Mouse (Mus musculus) adipocyte (in vitro differentiated cells): ENCODE measurements around the gene Mast1.
A peak's percentile ranks its signal among the peaks of the same experiment; 100 is the strongest.

Experiments used
- DNase-seq: peaks from one replicate; pipeline ENCODE4 v3.0.0-alpha.2; 2016; ENCODE audit warnings: low spot score

The Mast1 gene

DNA sequence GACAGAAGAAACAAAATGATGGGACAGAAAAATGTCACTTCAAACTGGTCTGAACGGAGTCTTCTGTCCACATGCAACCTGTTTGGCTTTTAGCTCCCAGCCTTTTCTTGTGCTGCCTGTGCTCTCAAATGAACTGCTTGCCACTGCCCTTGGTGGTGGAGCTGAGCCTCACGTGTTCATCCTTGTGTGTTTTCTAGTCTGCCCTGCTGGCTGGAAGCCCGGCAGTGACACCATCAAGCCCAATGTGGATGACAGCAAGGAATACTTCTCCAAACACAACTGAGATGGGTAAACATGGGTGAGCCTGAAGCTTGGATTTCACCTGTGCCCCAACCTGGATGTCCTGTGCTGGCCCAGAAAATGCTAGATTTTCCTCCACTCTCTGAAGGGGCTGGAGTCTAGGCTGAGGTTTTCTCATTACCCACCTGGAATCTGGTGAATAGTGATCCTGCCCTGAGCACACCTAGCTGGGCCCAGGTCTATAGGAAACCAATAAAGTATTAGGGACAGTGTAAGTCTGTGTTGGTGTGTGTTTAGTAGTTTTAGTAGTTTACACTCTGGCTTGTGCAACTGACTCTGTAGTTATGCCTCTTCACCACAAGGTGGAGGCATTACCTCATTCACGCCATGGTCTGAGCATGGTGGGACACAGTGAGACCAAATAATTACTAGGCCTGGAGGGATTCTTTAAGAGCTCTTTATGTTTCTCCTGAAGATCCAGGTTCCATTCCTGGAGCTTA, 36.8 kb upstream of the Mast1 start:
- DNase-seq: peak; percentile 94

DNA sequence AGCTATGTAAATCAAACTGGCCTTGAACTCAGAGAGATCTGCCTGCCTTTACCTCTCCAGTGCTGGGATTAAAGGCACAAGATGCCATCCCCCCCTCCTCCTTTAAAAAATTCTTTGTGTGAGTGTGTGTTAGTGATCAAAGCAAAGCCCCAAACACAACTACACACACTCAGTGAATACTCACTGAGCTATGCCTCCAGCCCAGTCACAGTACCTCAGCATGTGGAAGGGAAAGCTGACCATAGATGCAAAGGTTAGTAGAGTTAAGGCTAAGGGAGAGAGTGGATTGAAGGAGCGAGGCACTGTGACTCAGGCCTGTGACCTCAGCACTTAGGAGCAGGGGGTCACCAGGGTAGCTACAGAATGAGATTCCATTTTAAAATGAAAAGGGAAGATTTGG, 35.9 kb upstream of the Mast1 start:
- peak; percentile 78 for DNase-seq

DNA sequence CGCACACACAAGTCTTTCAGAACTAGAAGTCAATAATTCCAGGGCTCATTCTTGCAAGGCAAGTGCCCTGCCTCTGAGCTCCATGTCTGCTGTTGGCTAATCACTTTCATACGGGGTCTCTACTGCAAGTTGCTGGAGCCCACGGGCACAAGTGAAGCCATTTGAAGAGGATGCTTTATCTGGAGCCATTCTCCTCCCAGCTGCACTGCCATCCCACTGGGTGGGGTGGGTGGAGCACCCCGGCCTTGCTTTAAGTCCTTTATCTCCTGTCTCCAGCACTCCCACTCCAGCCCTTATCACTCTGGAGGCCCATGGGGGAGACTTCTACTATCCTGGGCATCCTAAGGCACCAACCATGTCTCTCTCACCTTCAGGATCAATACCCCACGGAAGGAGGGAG, 33.8 kb upstream of the Mast1 start:
- no peak for DNase-seq

DNA sequence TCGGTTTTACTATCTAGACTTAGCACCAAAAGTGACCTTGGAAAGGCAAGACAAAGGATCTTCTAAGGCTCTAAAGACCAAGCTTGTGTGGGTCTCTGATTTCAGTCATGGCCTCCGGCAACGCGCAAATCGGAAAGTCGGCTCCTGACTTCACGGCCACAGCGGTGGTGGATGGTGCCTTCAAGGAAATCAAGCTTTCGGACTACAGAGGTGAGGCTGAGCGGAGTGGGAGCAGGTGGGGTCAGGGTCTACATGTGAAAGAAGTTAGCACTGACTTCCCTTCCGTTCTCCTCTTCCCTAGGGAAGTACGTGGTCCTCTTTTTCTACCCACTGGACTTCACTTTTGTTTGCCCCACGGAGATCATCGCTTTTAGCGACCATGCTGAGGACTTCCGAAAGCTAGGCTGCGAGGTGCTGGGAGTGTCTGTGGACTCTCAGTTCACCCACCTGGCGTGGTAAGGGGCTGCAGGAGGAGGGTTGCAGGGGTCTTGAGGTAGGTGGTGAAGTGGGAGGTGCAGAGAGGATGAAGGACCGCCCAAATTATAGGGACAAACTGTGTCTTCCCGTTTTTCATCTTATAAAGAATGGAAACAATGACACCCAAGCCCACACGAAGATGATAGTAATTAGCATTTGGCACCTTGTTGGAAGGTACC, 33.1 kb upstream of the Mast1 start:
- DNase-seq: no peak

DNA sequence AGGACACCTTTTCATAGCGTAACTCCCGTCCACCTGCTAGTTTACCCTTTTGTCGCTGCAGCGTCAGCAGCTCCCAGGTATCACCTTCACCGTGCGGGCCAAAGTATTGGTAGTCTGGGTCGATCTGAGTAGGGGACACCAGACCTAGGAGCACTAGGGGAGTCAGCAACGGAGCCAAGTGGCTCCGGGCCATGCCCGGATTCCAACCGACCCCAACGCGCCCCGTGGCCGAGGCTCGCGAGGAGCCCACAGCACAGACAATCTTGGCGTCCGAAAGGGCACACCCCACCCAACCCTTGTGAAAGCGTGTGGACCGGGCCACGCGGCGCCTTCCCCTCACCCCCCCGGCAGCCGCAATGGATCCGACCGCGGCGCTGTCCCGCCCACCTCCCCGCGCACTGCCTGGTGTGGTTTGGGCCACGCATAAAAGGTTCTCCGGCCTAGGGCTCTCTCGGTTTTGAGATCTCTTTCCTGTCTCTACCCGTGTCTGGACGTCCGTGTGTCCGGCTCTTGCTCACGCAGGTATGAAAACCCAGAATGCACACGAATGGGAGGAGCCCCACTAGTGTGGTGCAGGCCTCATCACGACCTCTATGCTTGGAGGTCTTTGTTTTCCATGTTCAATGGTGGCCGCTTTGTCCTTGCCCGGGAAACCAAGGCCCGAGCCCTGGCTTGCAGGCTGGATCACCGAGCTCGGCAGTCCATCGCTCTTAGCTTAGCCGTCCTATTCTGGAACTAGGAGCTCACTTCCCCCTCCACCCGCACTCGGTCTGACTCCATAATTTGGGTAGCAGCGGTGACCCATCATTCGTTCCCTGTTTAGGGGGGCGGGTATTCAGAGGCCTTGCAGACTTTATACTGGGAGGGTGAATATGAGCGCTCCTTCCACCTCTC, 32.3 kb upstream of the Mast1 start, which contains the start of the genes Gm49661, Prdx2 and Rnaseh2a:
TSS of gene Gm49661 (minus strand) at position 193 of the 894 bp plus-strand sequence.
TSS of gene Prdx2 (plus strand) at position 347 of the 894 bp plus-strand sequence.
TSS of gene Rnaseh2a (minus strand) at position 527 of the 894 bp plus-strand sequence.
- peak; percentile 82 for DNase-seq

DNA sequence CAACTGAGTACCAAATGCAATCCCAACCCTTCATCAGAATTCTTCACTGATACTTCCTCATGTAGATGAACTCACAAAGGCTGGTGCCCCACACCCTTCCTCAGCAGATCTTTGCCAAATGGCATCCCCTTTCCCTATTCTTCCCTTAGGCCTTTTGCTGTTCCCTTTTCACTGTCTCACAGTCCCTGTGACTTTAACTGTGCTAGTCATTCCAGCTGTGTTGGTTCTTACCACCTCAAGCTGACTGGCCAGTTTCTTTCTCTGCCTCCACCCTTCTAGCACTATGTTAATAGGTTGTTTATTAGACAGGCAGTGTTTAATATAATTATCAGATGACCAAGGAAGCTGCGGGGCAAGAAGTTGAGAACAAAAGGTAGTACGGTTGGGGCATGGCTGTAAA, 31.5 kb upstream of the Mast1 start:
- DNase-seq: peak; percentile 59

DNA sequence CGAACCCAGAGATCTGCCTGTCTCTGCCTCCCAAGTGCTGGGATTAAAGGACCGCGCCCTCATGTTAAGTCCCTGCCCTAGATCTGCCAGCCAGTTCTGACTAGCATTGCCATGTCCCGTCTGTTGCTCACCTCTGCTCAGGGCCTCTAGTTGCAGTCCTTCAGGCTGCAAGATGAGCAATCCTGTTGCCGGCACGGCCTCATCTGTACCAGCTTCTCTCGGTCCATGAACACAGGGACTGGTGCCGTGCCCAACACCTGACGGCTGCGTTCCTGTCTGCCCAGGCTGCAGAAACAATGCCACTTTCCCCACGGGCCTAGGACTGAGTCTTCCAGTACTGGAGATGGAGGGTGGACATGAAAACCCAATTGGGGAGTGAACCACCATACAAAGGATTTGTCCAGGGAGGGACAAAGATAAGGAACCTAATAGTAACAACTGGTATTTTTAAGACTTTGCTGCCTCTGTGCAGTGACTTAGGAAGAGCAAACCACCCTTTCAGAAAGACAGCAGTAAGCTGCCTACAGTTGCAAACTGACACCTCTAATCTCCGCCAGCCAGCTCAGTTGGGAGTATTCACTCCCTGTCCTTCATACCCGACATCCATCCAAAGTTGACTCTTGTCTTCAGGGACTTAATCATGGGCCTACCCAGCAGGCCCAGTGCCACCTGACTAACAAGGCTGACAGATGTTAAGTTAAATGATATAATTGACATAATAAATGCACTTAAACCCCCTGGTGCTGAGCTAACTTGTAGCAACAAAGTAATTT, 30.6 kb upstream of the Mast1 start:
- no peak for DNase-seq

DNA sequence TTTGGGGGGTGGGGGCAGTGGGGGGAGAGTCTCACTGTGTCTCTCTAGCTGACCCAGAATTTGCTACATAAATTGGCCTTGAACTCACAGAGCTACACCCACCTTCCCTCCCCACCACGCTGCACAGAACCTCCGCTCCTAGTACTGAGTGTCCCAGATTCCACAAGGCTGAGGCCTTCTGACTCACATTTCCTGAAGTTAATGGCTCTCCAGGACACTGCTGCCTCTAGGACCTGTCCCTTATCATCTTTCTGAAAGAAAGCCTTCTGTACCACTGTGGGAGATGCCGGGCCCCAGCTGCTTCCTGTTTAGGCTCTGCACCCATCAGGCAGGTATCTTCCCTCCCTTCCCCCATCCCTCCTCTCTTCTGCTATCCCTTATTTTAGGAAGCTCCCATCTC, 29.4 kb upstream of the Mast1 start:
- no peak for DNase-seq

DNA sequence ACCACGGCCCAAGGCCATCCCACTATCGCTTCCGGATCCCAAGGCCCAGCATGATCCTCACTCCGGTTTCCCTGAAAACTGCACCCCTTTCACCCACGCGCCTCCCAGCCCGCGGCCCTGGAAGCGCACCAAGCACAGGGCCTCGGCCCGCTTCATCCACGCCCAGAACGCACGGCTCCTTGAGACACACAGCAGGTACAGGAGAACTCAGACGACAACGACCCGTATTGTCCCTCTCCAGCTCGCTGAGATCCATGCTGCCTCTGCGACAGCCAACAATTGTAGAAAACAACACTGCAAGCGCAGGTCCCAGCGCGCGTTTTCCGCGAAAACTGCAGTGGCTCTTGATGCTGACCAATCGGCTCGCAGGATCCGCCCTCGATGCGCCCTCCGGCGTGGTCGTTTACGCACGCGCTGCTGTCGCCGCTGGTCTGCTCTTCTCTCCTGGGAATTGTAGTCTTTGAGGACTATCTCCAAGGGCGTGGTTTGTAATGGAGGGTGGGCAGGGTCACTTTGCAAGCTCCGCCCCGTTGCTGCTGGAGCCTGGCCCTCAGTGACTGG, 28.7 kb upstream of the Mast1 start:
- peak; percentile 97 for DNase-seq

DNA sequence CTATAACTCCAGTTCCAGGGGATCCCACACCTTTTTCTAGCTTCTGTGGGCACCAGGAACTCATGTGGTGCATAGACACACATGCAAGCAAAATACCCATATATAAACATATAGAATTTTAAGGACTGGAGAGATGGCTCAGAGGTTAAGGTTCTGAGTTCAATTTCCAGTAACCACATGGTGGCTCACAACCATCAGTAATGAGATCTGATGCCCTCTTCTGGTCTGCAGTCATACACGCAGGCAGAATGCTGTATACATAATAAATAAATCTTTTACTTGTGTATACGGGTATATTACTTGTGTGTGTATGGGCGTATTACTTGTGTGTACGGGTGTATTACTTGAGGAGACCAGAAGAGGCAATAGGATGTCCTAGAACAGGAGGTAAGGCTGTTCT, 26.8 kb upstream of the Mast1 start:
- no peak for DNase-seq

DNA sequence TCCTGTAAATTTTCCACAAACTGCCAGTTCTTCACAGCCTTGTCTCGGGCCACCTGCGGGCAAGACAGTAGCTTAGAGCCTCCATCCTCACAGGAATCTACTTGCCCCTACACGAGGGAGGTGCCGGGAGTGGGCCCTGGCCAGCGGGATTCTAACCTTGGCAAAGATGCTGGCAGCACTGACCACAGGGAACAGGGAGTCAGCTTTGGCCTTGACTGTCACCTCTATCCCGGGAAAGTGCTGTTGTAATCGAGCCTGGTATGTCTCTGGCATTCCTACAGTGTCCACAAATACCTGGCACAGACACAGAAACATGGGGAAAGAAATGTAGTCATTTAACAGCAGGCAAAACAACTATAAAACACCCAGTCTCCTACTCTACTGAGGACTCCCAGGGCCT, 22.7 kb upstream of the Mast1 start:
- DNase-seq: peak; percentile 96

DNA sequence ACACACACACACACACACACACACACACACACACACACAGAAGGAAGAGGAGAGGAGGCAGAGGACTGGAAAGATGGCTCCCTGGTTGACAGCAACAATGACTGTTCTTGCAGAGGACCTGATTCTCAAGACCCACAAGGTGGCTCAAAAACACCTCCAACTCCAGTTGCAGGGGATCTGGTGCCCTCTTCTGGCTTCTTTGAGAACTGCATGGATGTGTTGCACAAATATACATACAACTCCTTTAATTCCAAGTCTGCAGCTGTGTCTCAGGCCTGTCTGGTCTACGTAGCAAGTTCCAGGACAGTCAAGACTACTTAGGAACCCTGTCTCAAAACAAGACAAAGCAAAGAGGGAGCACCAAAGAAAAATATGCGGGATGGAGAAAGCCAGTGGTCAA, 19.6 kb upstream of the Mast1 start:
- DNase-seq: peak; percentile 78

DNA sequence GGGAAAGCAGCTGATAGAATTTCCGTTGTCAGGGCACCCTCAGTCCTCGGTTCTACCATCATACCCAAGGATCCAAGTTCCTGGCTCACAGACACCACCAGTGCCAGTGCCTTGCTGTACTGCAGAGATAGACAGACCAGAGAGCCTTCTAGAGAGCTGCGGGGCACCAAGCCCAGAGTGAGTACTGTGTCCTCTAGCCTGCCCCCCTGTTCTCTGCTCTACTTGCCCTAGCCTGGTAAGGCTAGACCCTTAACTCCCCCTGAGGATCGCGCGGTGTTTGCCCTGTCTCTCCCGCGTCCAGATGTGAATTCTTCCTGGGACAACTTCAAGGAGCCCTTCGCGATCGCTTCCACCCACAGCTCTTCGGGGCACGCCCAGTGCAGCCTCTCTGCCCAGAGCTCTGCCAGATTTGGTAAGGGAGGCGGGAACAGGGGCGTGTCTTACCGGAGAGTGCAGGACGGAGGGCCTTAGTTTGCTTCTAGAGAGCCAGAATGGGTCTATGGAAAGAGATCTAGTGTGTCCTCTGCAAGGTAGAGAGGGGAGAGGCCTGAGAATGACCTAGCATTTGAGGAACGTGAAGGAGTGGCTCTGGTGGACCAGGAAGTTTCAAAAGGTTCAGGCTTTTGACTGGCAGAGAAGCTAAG, 15.6 kb upstream of the Mast1 start:
- DNase-seq: no peak

DNA sequence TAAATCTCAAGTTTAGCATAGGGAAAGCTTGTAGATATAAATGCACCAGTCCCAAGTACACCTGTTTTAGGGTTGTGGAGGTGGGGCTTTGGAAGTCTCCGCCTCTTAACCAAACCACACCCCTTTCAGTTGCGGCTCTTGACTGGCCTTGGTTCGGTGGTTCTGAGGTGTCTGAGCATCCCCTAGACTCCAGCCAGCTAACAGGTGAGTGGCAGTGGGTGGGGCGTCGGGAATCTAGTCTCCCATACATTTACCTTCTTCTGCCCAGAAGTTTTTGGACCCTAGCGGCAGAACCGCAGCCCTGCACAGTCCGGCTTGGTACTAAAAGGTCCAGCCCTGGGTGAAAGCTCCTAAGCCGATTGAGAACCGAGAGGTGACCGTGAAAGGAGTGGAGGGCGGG, 12.6 kb upstream of the Mast1 start:
- DNase-seq: no peak

DNA sequence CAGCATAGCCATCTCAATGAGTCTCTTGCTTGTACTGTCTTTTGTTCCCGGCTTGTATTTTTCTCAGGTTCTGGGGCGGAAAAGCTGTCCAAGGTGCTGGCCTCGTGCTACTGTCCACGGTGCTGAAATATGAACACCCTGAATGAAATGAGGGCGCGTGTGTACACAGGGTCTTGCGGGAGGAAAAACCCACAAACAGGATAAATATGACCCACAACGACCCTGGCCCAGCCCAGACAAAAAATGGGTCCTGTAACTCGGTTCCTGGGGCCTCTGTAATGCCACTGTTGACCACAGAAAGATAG, 10.0 kb upstream of the Mast1 start:
- peak; percentile 74 for DNase-seq

DNA sequence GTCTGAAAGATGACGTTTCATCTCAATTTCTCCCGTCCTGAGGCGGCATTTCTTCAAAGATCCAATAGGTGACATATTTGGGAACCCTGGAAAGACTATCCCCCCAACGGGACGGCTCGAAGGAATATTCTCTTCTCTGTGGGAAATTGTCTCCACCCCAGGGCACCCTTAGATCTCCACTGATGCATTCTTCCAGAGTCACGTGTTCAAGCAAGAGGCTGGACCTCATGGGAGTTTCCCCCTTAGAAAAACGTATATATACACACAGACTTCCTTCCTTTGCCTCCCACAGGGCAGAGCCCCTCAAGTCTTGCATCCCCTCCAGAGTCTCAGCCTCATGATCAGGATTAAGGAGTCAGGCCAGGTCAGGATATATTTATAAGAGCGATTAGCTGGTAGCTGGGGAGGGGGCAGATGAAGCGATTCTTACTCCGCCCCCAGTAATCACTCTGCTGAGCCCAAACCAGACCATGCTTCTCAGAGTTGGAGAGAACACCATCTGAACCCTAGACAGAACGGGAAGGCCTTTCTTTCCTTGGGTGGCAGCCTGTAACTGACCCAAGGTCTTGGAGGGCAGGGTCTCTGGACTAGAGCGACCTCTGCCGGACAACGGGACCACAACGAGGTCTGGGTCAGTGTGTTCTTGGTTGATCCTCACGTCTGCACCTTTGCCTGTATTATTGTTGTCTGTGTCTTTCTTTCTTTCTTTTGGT, 9.5 kb upstream of the Mast1 start, which contains the start of gene Rtbdn:
TSS of gene Rtbdn (plus strand) at position 464 of the 713 bp plus-strand sequence.
- no peak for DNase-seq

DNA sequence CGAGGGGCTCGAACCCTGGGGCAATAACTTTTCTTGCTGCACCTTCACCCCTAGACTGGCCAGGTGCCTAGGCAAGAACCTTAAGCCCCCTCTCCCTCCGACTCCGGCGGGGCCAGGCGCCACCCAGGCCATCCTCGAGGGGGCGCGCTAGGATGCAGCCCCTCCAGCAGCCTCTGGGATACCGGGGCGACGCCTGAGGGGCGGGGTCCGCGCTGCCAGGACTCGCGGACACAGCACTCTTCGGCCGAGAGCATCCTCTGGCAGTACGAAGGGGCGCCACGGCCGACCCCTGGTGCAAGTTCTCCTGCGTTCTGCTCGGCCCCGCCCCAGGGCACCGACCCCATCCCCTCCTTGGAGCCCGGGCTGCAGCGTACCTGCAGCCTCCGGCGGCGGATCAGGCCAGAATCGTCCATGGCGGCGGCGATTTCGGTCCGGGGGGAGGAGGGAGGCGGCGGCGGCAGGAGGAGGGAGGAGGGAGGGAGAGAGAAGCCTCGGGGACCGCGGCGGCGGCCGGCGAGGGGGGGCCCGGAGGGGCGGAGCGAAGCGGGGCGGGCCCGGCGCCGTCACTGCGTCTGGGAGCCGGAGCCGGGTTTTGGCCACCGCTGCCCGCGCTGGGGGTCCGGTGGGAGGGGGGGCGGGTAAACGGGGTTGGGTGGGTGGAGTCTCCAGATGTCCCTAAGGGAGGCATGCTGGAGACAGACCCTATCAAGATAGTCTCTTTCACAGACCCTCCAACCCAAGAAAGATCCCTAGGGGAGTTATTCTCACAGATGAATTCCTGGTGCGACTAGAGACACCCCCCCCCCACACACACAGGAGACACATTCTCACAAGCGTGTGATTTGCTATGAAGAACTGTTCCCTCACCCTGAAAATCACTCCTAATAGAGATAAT, 8.7 kb upstream of the Mast1 start:
- DNase-seq: no peak

DNA sequence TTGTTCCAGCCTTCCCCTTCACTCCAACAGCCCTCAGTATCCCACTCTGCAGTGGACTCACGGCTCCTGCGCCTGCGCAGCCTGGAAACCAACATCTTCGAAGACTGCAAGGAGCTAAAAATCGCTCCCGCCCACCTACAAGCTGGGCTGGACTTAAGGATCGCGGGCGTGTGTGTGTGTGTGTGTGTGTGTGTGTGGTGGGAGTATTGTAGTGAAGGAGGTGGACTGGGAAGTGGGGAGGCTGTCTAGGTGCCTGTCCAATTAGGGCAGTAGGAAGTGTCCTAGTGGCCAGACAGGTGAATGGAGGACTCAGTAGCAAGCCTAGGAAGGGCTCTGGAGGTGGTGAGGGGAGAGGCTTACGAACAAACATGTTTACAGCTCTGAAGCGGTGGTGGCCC, 8.1 kb upstream of the Mast1 start:
- DNase-seq: no peak

DNA sequence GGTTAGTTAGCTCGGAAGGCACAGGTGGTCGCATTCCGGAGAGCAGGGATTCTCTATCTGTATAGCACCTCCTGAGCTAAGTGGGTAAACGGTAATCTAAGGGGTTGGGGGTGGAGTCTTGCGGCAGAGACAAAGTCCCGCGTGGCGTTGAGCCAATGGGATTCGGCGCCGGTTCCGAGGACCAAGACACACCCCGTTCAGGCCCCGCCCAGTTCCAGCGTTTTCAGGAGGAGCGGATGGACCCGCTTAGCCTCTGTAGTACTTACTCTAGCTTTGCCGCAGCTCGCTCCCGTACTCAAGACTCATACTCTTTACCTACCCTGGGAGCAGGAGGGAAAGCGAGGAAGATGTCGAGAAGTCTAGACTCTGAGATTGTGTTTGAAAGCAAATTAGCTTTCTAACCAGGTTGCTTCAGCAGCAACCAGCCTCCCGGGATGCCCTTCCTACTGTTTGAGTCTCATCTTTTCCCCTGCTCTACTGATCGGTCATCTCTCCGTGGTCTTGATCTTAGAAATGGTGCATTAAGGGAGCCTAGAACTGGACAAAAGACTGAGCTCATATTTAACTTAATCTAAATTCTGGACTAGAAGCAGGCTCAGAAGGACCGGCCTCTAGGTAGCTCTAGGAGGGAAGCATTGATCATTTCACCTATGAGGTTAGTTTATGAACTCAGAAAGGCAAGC, 7.5 kb upstream of the Mast1 start:
- DNase-seq: no peak
